Mouse (Mus musculus) stomach, embryonic 16.5 days (tissue): ENCODE results near the gene Pfdn6. TPM values are rescaled to one million over a fixed set of nuclear protein-coding genes. Genes with fewer than 3 reads are reported as not detected.

Source experiments
- polyA plus RNA-seq: library from polyadenylated mRNA; unstranded; fragments of >200 nt; fragmentation: Nextera tagmentation; extraction: Ambion mirVana; gene quantifications from 2 replicates; pipeline ENCODE4 v1.2.1, GENCODE M21; 2015

Pfdn6 gene
- polyA plus RNA-seq, 1 experiment from 2014 or later, result 147 TPM

Other genes with a start within 250 kb of the Pfdn6 start
- 56.0 and 58.8 TPM in 2 replicates for gene March2, start 221.7 kb downstream of the Pfdn6 start, polyA plus RNA-seq
- gene Rab11b, start 179.8 kb downstream of the Pfdn6 start, polyA plus RNA-seq, result 212 and 237 TPM in 2 replicates
- gene Angptl4, start 158.5 kb downstream of the Pfdn6 start, polyA plus RNA-seq, result 25.8 and 30.7 TPM in 2 replicates
- 24.8 and 29.0 TPM in 2 replicates for gene Kank3, start 129.8 kb downstream of the Pfdn6 start, polyA plus RNA-seq
- 740 and 935 TPM in 2 replicates for gene Rps28, start 115.8 kb downstream of the Pfdn6 start, polyA plus RNA-seq
- 442 and 446 TPM in 2 replicates for gene Ndufa7, start 115.8 kb downstream of the Pfdn6 start, polyA plus RNA-seq
- 52.0 and 54.0 TPM in 2 replicates for gene Cd320, start 97.3 kb downstream of the Pfdn6 start, polyA plus RNA-seq
- not detected in 2 replicates for gene Gm7029, start 66.5 kb downstream of the Pfdn6 start, polyA plus RNA-seq
- gene Kifc1, start 49.7 kb downstream of the Pfdn6 start, polyA plus RNA-seq, result 6.9 and 7.9 TPM in 2 replicates
- gene Platr17, start 35.2 kb downstream of the Pfdn6 start, polyA plus RNA-seq, result 0.39 and 0.40 TPM in 2 replicates
- 40.9 and 44.4 TPM in 2 replicates for gene Daxx, start 30.9 kb downstream of the Pfdn6 start, polyA plus RNA-seq
- gene Tapbp, start 24.4 kb downstream of the Pfdn6 start, polyA plus RNA-seq, result 58.4 and 68.7 TPM in 2 replicates
- gene Zbtb22, start 24.4 kb downstream of the Pfdn6 start, polyA plus RNA-seq, result 11.4 and 12.5 TPM in 2 replicates
- 43.9 and 44.7 TPM in 2 replicates for gene Rgl2, start 10.8 kb downstream of the Pfdn6 start, polyA plus RNA-seq
- gene Wdr46, start 317 bp upstream of the Pfdn6 start, polyA plus RNA-seq, result 19.0 and 23.1 TPM in 2 replicates
- 8.6 and 9.0 TPM in 2 replicates for gene B3galt4, start 11.1 kb upstream of the Pfdn6 start, polyA plus RNA-seq
- 42.6 and 45.0 TPM in 2 replicates for gene Vps52, start 15.5 kb upstream of the Pfdn6 start, polyA plus RNA-seq
- 1,606 and 1,631 TPM in 2 replicates for gene Rps18, start 15.7 kb upstream of the Pfdn6 start, polyA plus RNA-seq
- 107 and 140 TPM in 2 replicates for gene H2-K1, start 60.0 kb upstream of the Pfdn6 start, polyA plus RNA-seq
- gene Ring1, start 84.3 kb upstream of the Pfdn6 start, polyA plus RNA-seq, result 8.1 and 10.7 TPM in 2 replicates
- 38.9 and 41.3 TPM in 2 replicates for gene H2-Ke6, start 87.7 kb upstream of the Pfdn6 start, polyA plus RNA-seq
- gene Slc39a7, start 91.3 kb upstream of the Pfdn6 start, polyA plus RNA-seq, result 194 and 195 TPM in 2 replicates
- gene Rxrb, start 91.5 kb upstream of the Pfdn6 start, polyA plus RNA-seq, result 36.3 and 37.7 TPM in 2 replicates
- 0.57 and 0.61 TPM in 2 replicates for gene Col11a2, start 99.1 kb upstream of the Pfdn6 start, polyA plus RNA-seq
- gene H2-Oa, start 152.0 kb upstream of the Pfdn6 start, polyA plus RNA-seq, result 0.61 and 0.64 TPM in 2 replicates
- 10.8 and 11.6 TPM in 2 replicates for gene H2-DMa, start 179.2 kb upstream of the Pfdn6 start, polyA plus RNA-seq
- 71.9 and 74.7 TPM in 2 replicates for gene Brd2, start 182.3 kb upstream of the Pfdn6 start, polyA plus RNA-seq
- 0.70 and 0.82 TPM in 2 replicates for gene H2-DMb2, start 203.0 kb upstream of the Pfdn6 start, polyA plus RNA-seq
- gene H2-DMb1, start 212.7 kb upstream of the Pfdn6 start, polyA plus RNA-seq, result 2.0 and 2.9 TPM in 2 replicates
- 8.7 and 9.1 TPM in 2 replicates for gene Tap1, start 247.2 kb upstream of the Pfdn6 start, polyA plus RNA-seq
- 7.3 and 7.7 TPM in 2 replicates for gene Psmb9, start 247.4 kb upstream of the Pfdn6 start, polyA plus RNA-seq